1 mouse cellular context compared by ENCODE assay signal in genomic region chr10:79806972-79807371, GRCm38 (mm10).
TF ChIP-seq lines count a peak whose summit lies in the region.

No protein-coding gene starts in this region.

TF ChIP-seq in CH12.LX, 34 proteins besides CTCF, POLR2A, EP300 and RAD21 (continued from another document):
- TF ChIP-seq MEF2A (IDR thresholded peaks at IDR 0.05; ENCODE audit: borderline replicate concordance, low read depth, low read length): no peak
- TF ChIP-seq UBTF (IDR thresholded peaks at IDR 0.05; ENCODE audit: low read depth, low read length): no peak
- no peak for TF ChIP-seq SIN3A (IDR thresholded peaks at IDR 0.05; ENCODE audit: low read length)
- no peak for TF ChIP-seq NRF1 (IDR thresholded peaks at IDR 0.05; ENCODE audit: low read depth, low read length)
- TF ChIP-seq JUN (IDR thresholded peaks at IDR 0.05; ENCODE audit: insufficient read depth, low read depth, low read length): no peak
- TF ChIP-seq USF1 (IDR thresholded peaks at IDR 0.05; ENCODE audit: low read depth, low read length): no peak
- TF ChIP-seq CHD2 (IDR thresholded peaks at IDR 0.05; ENCODE audit: low read length): no peak
- no peak for TF ChIP-seq HCFC1 (IDR thresholded peaks at IDR 0.05; ENCODE audit: low read depth, low read length)
- TF ChIP-seq IRF4 (IDR thresholded peaks at IDR 0.05; ENCODE audit: low read depth, low read length): no peak
- TF ChIP-seq USF2 (conservative IDR thresholded peaks at IDR 0.05; ENCODE audit: low read depth, low read length): no peak
- no peak for TF ChIP-seq MXI1 (IDR thresholded peaks at IDR 0.05; ENCODE audit: low read depth, low read length)
- TF ChIP-seq ELF1 (IDR thresholded peaks at IDR 0.05; ENCODE audit: low read depth, low read length): no peak
